Mouse (Mus musculus) lung, postnatal 0 days (tissue): ENCODE data around the gene Mthfr.

Experiments
- CTCF ChIP-seq: IDR thresholded peaks from 2 replicates; pipeline ENCODE4 v1.5.1; 2016; ENCODE audit warnings: antibody characterized with exemption, mild to moderate bottlenecking
- EP300 ChIP-seq: IDR thresholded peaks from 2 replicates; pipeline ENCODE4 v1.6.1; 2016; ENCODE audit warnings: antibody characterized with exemption, mild to moderate bottlenecking, control low read depth

GRCm38 (mm10) chr4:148041611-148042191 is 2.8 kb downstream of the Mthfr start:
- no peak for TF ChIP-seq CTCF
- TF ChIP-seq EP300 = no peak
